Mouse (Mus musculus) spleen, adult 2 months (tissue): ENCODE measurements at regions not wholly inside any gene's neighbourhood (a gene's known extent, or its start where the extent isn't known, plus 50 kb on each side); places are given as distances from the start of the nearest gene placed in this dataset.

Experiments
- DNase-seq, 2 experiments: peaks; one replicate each; pipeline versions ENCODE4 v3.0.0 to v3.0.0-alpha.2; 2012 to 2021; ENCODE audit warnings: low spot score in 2 of 2, low read depth in 1 of 2
- H3K27ac ChIP-seq: fragments of 200-500 bp; 2 replicates; pipeline ENCODE4 v1.5.1; 2012; ENCODE audit warnings: low read length, inconsistent platforms; ENCODE audit not compliant: insufficient read depth
- H3K27me3 ChIP-seq: fragments of 200-500 bp; 2 replicates; pipeline ENCODE4 v1.6.1; 2012; ENCODE audit warnings: mild to moderate bottlenecking, moderate library complexity, low read length, inconsistent platforms; ENCODE audit not compliant: control insufficient read depth, insufficient read depth
- H3K36me3 ChIP-seq: fragments of 200-500 bp; 2 replicates; pipeline ENCODE4 v1.6.1; 2012; ENCODE audit warnings: mild to moderate bottlenecking, low read length, inconsistent platforms; ENCODE audit not compliant: control insufficient read depth, insufficient read depth
- H3K4me1 ChIP-seq: fragments of 200-500 bp; 2 replicates; pipeline ENCODE4 v1.6.1; 2011; ENCODE audit warnings: inconsistent platforms; ENCODE audit not compliant: control insufficient read depth, insufficient read depth, insufficient read length
- H3K4me3 ChIP-seq: fragments of 200-500 bp; 2 replicates; pipeline ENCODE4 v1.5.1; 2011; ENCODE audit warnings: mild to moderate bottlenecking, inconsistent platforms; ENCODE audit not compliant: insufficient read depth, insufficient read length; ENCODE audit errors: extremely low read depth
- CTCF ChIP-seq: fragments of 200-500 bp; IDR thresholded peaks from 2 replicates; pipeline ENCODE4 v1.5.1; 2011; ENCODE audit warnings: mild to moderate bottlenecking, inconsistent platforms; ENCODE audit not compliant: insufficient read depth, insufficient read length, insufficient replicate concordance; ENCODE audit errors: extremely low read depth
- POLR2A ChIP-seq: fragments of 200-500 bp; IDR thresholded peaks from 2 replicates; pipeline ENCODE4 v1.6.1; 2011; ENCODE audit warnings: low read depth, low read length, inconsistent platforms
- WGBS: fragments of 180-500 bp; shearing (Covaris S2); methylation state at CpG from one replicate; pipeline ENCODE4 v1.1.7; 2018; 5-methylcytosine and 5-hydroxymethylcytosine counted together

GRCm38 (mm10) chr12:70718602-70719001 is 106.7 kb upstream of the Frmd6 start:
- no peak for DNase-seq
- peaks cover 6% of the 10 kb centered on the region; the same call in 1 of the 2 replicates for H3K4me1 ChIP-seq
- 68% methylated on average over 1 of the region's 1 CpGs for WGBS
- no peaks in the 10 kb centered on the region for H3K36me3 ChIP-seq
- TF ChIP-seq POLR2A (no peak), CTCF (no peak)
- no peak overlapping the region for H3K4me3 ChIP-seq
- no peak overlapping the region for H3K27ac ChIP-seq
- no peaks in the 10 kb centered on the region for H3K27me3 ChIP-seq

- no peak for TF ChIP-seq CTCF
- no peak for TF ChIP-seq POLR2A
- no peaks in the 10 kb centered on the region for H3K27me3 ChIP-seq
- no peak overlapping the region for H3K4me3 ChIP-seq
- no peak for DNase-seq
- WGBS, result 88% methylated on average over 4 of the region's 4 CpGs
- no peaks in the 10 kb centered on the region for H3K36me3 ChIP-seq
- H3K27ac ChIP-seq, result no peak overlapping the region
- no peaks in the 10 kb centered on the region for H3K4me1 ChIP-seq
These were observed 106.1 kb upstream of the Frmd6 start for GRCm38 (mm10) chr12:70719255-70719654.

- TF ChIP-seq CTCF (no peak), POLR2A (no peak)
- Histone ChIP-seq H3K36me3 (no peaks in the 10 kb centered on the region), H3K4me1 (no peaks in the 10 kb centered on the region), H3K27ac (no peak overlapping the region), H3K27me3 (no peaks in the 10 kb centered on the region), H3K4me3 (no peak overlapping the region)
- 63% methylated on average over 12 of the region's 12 CpGs for WGBS
- DNase-seq, result no peak
These were observed 105.0 kb upstream of the Frmd6 start for GRCm38 (mm10) chr12:70720178-70720894.

- Histone ChIP-seq H3K27ac (no peak overlapping the region), H3K4me1 (no peaks in the 10 kb centered on the region; the same call in 1 of the 2 replicates), H3K4me3 (no peak overlapping the region), H3K36me3 (no peaks in the 10 kb centered on the region), H3K27me3 (no peaks in the 10 kb centered on the region)
- DNase-seq, result no peak
- TF ChIP-seq POLR2A, result no peak
- no peak for TF ChIP-seq CTCF
- 98% methylated on average over 1 of the region's 1 CpGs for WGBS
These were observed 100.0 kb upstream of the Frmd6 start for GRCm38 (mm10) chr12:70725326-70725725.

- Histone ChIP-seq H3K27ac (no peak overlapping the region), H3K36me3 (no peaks in the 10 kb centered on the region), H3K4me3 (no peak overlapping the region), H3K27me3 (no peaks in the 10 kb centered on the region), H3K4me1 (no peaks in the 10 kb centered on the region; the same call in 1 of the 2 replicates)
- WGBS, result 85% methylated on average over 10 of the region's 10 CpGs
- DNase-seq, result no peak
- TF ChIP-seq CTCF (no peak), POLR2A (no peak)
These were observed 97.6 kb upstream of the Frmd6 start for GRCm38 (mm10) chr12:70727496-70728259.

GRCm38 (mm10) chr12:70728407-70728806 is 96.9 kb upstream of the Frmd6 start:
- no peak for TF ChIP-seq CTCF
- no peak for TF ChIP-seq POLR2A
- H3K36me3 ChIP-seq, result no peaks in the 10 kb centered on the region
- no peak for DNase-seq
- WGBS, result 85% methylated on average over 1 of the region's 1 CpGs
- H3K4me3 ChIP-seq, result no peak overlapping the region
- no peaks in the 10 kb centered on the region for H3K27me3 ChIP-seq
- H3K27ac ChIP-seq, result no peak overlapping the region
- no peaks in the 10 kb centered on the region; the same call in 1 of the 2 replicates for H3K4me1 ChIP-seq

GRCm38 (mm10) chr12:70729961-70730360 is 95.4 kb upstream of the Frmd6 start:
- Histone ChIP-seq H3K36me3 (no peaks in the 10 kb centered on the region), H3K4me1 (no peaks in the 10 kb centered on the region; the same call in 1 of the 2 replicates), H3K27ac (no peak overlapping the region), H3K27me3 (no peaks in the 10 kb centered on the region), H3K4me3 (no peak overlapping the region)
- TF ChIP-seq CTCF (no peak), POLR2A (no peak)
- DNase-seq, result no peak
- WGBS, result 82% methylated on average over 6 of the region's 6 CpGs
